Mouse (Mus musculus): ENCODE measurements around the gene Cdk15.

The Cdk15 gene

GRCm38 (mm10) chr1:59256751-59257231 lies at the start of gene Cdk15:
Cdk15 (plus strand) TSS chr1:59256906.
- no peak for DNase-seq (ENCODE audit: low read depth, low spot score)
- 0 out of 2 replicates have a peak, but pooled peaks cover 3% of the 10 kb centered on the region for H3K27me3 ChIP-seq (ENCODE audit: control insufficient read depth, insufficient read depth, low read length, poor library complexity, severe bottlenecking)
- no peaks in the 10 kb centered on the region for H3K36me3 ChIP-seq (ENCODE audit: control insufficient read depth, insufficient read depth, low read length, poor library complexity, severe bottlenecking)

GRCm38 (mm10) chr1:59208331-59208730 lies 48.4 kb upstream of the Cdk15 start:
- no peak for DNase-seq (ENCODE audit: low read depth, low spot score)
- no peaks in the 10 kb centered on the region for H3K27me3 ChIP-seq (ENCODE audit: control insufficient read depth, insufficient read depth, low read length, poor library complexity, severe bottlenecking)
- H3K36me3 ChIP-seq (ENCODE audit: control insufficient read depth, insufficient read depth, low read length, poor library complexity, severe bottlenecking) = no peaks in the 10 kb centered on the region

GRCm38 (mm10) chr1:59211651-59212050 lies 45.1 kb upstream of the Cdk15 start:
- no peak for DNase-seq (ENCODE audit: low read depth, low spot score)
- Histone ChIP-seq H3K36me3 (ENCODE audit: control insufficient read depth, insufficient read depth, low read length, poor library complexity, severe bottlenecking) (no peaks in the 10 kb centered on the region), H3K27me3 (ENCODE audit: control insufficient read depth, insufficient read depth, low read length, poor library complexity, severe bottlenecking) (no peaks in the 10 kb centered on the region)

GRCm38 (mm10) chr1:59212076-59212779 lies 44.5 kb upstream of the Cdk15 start:
- no peaks in the 10 kb centered on the region for H3K27me3 ChIP-seq (ENCODE audit: control insufficient read depth, insufficient read depth, low read length, poor library complexity, severe bottlenecking)
- no peaks in the 10 kb centered on the region for H3K36me3 ChIP-seq (ENCODE audit: control insufficient read depth, insufficient read depth, low read length, poor library complexity, severe bottlenecking)
- no peak for DNase-seq (ENCODE audit: low read depth, low spot score)

- no peaks in the 10 kb centered on the region for H3K27me3 ChIP-seq (ENCODE audit: control insufficient read depth, insufficient read depth, low read length, poor library complexity, severe bottlenecking)
- no peak for DNase-seq (ENCODE audit: low read depth, low spot score)
- no peaks in the 10 kb centered on the region for H3K36me3 ChIP-seq (ENCODE audit: control insufficient read depth, insufficient read depth, low read length, poor library complexity, severe bottlenecking)
These were observed 43.8 kb upstream of the Cdk15 start for GRCm38 (mm10) chr1:59212951-59213350.

GRCm38 (mm10) chr1:59215446-59215845 lies 41.3 kb upstream of the Cdk15 start:
- DNase-seq (ENCODE audit: low read depth, low spot score) = no peak
- Histone ChIP-seq H3K27me3 (ENCODE audit: control insufficient read depth, insufficient read depth, low read length, poor library complexity, severe bottlenecking) (no peaks in the 10 kb centered on the region), H3K36me3 (ENCODE audit: control insufficient read depth, insufficient read depth, low read length, poor library complexity, severe bottlenecking) (no peaks in the 10 kb centered on the region)

GRCm38 (mm10) chr1:59220371-59220770 lies 36.3 kb upstream of the Cdk15 start:
- H3K27me3 ChIP-seq (ENCODE audit: control insufficient read depth, insufficient read depth, low read length, poor library complexity, severe bottlenecking) = no peaks in the 10 kb centered on the region
- DNase-seq (ENCODE audit: low read depth, low spot score) = no peak
- H3K36me3 ChIP-seq (ENCODE audit: control insufficient read depth, insufficient read depth, low read length, poor library complexity, severe bottlenecking) = no peaks in the 10 kb centered on the region

- no peaks in the 10 kb centered on the region for H3K36me3 ChIP-seq (ENCODE audit: control insufficient read depth, insufficient read depth, low read length, poor library complexity, severe bottlenecking)
- no peak for DNase-seq (ENCODE audit: low read depth, low spot score)
These were observed 35.1 kb upstream of the Cdk15 start for GRCm38 (mm10) chr1:59221591-59221990.

GRCm38 (mm10) chr1:59222101-59222825 lies 34.4 kb upstream of the Cdk15 start:
- Histone ChIP-seq H3K36me3 (ENCODE audit: control insufficient read depth, insufficient read depth, low read length, poor library complexity, severe bottlenecking) (no peaks in the 10 kb centered on the region), H3K27me3 (ENCODE audit: control insufficient read depth, insufficient read depth, low read length, poor library complexity, severe bottlenecking) (no peaks in the 10 kb centered on the region)
- no peak for DNase-seq (ENCODE audit: low read depth, low spot score)

More at GRCm38 (mm10) chr1:59221591-59221990, 35.1 kb upstream of the Cdk15 start:
- no peaks in the 10 kb centered on the region for H3K27me3 ChIP-seq (ENCODE audit: control insufficient read depth, insufficient read depth, low read length, poor library complexity, severe bottlenecking)

- Histone ChIP-seq H3K27me3 (ENCODE audit: control insufficient read depth, insufficient read depth, low read length, poor library complexity, severe bottlenecking) (no peaks in the 10 kb centered on the region), H3K36me3 (ENCODE audit: control insufficient read depth, insufficient read depth, low read length, poor library complexity, severe bottlenecking) (no peaks in the 10 kb centered on the region)
- no peak for DNase-seq (ENCODE audit: low read depth, low spot score)
These were observed 28.2 kb upstream of the Cdk15 start for GRCm38 (mm10) chr1:59228552-59228951.

- DNase-seq (ENCODE audit: low read depth, low spot score) = no peak
- no peaks in the 10 kb centered on the region for H3K27me3 ChIP-seq (ENCODE audit: control insufficient read depth, insufficient read depth, low read length, poor library complexity, severe bottlenecking)
- H3K36me3 ChIP-seq (ENCODE audit: control insufficient read depth, insufficient read depth, low read length, poor library complexity, severe bottlenecking) = no peaks in the 10 kb centered on the region
These were observed 27.5 kb upstream of the Cdk15 start for GRCm38 (mm10) chr1:59229187-59229586.

GRCm38 (mm10) chr1:59236856-59237441 lies 19.8 kb upstream of the Cdk15 start, which contains the start of gene Als2:
Als2 (minus strand) TSS chr1:59237231.
- H3K27me3 ChIP-seq (ENCODE audit: control insufficient read depth, insufficient read depth, low read length, poor library complexity, severe bottlenecking) = no peaks in the 10 kb centered on the region; the same call in 1 of the 2 replicates
- H3K36me3 ChIP-seq (ENCODE audit: control insufficient read depth, insufficient read depth, low read length, poor library complexity, severe bottlenecking) = no peaks in the 10 kb centered on the region
- DNase-seq (ENCODE audit: low read depth, low spot score) = peak; percentile 98

GRCm38 (mm10) chr1:59237614-59238211 lies 19.0 kb upstream of the Cdk15 start:
- H3K27me3 ChIP-seq (ENCODE audit: control insufficient read depth, insufficient read depth, low read length, poor library complexity, severe bottlenecking) = no peaks in the 10 kb centered on the region; the same call in 1 of the 2 replicates
- peak; percentile 82 for DNase-seq (ENCODE audit: low read depth, low spot score)

GRCm38 (mm10) chr1:59243770-59244169 lies 12.9 kb upstream of the Cdk15 start:
- H3K36me3 ChIP-seq (ENCODE audit: control insufficient read depth, insufficient read depth, low read length, poor library complexity, severe bottlenecking) = no peaks in the 10 kb centered on the region
- no peak for DNase-seq (ENCODE audit: low read depth, low spot score)
- no peaks in the 10 kb centered on the region; the same call in 1 of the 2 replicates for H3K27me3 ChIP-seq (ENCODE audit: control insufficient read depth, insufficient read depth, low read length, poor library complexity, severe bottlenecking)

More at GRCm38 (mm10) chr1:59237614-59238211, 19.0 kb upstream of the Cdk15 start:
- H3K36me3 ChIP-seq (ENCODE audit: control insufficient read depth, insufficient read depth, low read length, poor library complexity, severe bottlenecking) = no peaks in the 10 kb centered on the region
